Mouse (Mus musculus): ENCODE measurements at regions not wholly inside any gene's neighbourhood (a gene's known extent, or its start where the extent isn't known, plus 50 kb on each side); places are given as distances from the start of the nearest gene placed in this dataset.

GRCm38 (mm10) chr17:76484130-76484529, 932.4 kb upstream of the Fam98a start:
- no peaks in the 10 kb centered on the region for H3K27me3 ChIP-seq
- no peak for TF ChIP-seq CTCF (IDR thresholded peaks at IDR 0.05)
- in situ Hi-C loops (cut with MboI; ENCODE audit: low pct_unique_long_range_greater_than_20kb) = no loop called here
- ChIA-PET POLR2A (interaction anchor here (0.6 kb wide), 1 partner anchor 308 kb away, joined by 3 read pairs; no protein-coding TSS in a partner anchor), CTCF (no interaction called here)
- ATAC-seq (no peak), DNase-seq (ENCODE audit: low read depth, low spot score) (no peak)

DNA sequence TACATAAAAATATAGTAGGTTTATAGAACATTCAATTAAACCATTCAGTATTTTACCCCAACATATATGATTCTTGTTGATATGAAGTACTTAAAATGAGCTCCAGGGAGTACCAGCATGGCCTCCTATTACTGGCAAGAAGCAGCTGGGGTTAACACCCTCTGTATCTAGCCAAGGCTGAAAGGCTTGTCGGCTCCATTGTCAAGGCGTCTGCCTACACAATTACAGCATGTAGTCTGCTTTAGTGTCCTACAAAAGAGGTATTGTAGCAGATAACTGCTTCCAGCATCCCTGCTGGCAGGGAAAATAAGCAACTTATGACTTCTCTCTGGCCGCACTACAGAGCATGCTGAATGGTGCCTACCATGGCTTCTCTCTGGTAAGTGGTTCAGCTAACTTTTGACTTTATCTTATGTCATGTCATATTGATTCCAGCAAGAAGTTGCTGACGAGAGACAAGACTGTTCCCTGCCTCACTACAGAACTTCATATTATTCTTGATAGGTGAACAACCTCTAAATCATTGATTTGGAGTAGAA, 899.6 kb upstream of the Fam98a start:
- ChIA-PET CTCF (no interaction called here), POLR2A (no interaction called here)
- no peak for DNase-seq (ENCODE audit: low read depth, low spot score)
- ATAC-seq = no peak
- H3K27me3 ChIP-seq = no peaks in the 10 kb centered on the region
- in situ Hi-C loops (cut with MboI; ENCODE audit: low pct_unique_long_range_greater_than_20kb) = no loop called here
- no peak for TF ChIP-seq CTCF (IDR thresholded peaks at IDR 0.05)
